Mouse (Mus musculus) testis, postnatal 14 days (tissue): ENCODE measurements at regions not wholly inside any gene's neighbourhood (a gene's known extent, or its start where the extent isn't known, plus 50 kb on each side); places are given as distances from the start of the nearest gene placed in this dataset.

Experiments
- DNase-seq: peaks from one replicate; pipeline ENCODE4 v3.0.0; 2021; ENCODE audit warnings: low spot score

DNA sequence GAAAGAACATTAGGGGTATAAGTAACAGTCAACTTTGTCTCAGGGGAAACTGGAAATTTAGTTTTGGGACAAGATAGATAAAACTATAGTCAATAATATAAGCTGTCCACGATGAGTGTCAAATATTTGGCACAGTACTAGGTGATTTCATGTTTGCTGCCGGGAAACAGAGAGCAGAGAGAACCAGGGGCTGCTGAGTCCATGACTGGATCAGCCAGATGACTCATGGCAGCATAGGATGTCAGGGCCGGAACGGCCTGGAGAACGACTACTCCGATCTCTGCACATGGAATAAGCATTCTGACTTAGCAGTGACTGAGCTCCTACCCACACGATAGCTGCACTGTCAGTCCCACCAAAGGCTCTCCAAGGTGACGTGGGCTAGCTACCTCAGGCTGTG lies 197.6 kb upstream of the Bmper start:
- DNase-seq: no peak

DNA sequence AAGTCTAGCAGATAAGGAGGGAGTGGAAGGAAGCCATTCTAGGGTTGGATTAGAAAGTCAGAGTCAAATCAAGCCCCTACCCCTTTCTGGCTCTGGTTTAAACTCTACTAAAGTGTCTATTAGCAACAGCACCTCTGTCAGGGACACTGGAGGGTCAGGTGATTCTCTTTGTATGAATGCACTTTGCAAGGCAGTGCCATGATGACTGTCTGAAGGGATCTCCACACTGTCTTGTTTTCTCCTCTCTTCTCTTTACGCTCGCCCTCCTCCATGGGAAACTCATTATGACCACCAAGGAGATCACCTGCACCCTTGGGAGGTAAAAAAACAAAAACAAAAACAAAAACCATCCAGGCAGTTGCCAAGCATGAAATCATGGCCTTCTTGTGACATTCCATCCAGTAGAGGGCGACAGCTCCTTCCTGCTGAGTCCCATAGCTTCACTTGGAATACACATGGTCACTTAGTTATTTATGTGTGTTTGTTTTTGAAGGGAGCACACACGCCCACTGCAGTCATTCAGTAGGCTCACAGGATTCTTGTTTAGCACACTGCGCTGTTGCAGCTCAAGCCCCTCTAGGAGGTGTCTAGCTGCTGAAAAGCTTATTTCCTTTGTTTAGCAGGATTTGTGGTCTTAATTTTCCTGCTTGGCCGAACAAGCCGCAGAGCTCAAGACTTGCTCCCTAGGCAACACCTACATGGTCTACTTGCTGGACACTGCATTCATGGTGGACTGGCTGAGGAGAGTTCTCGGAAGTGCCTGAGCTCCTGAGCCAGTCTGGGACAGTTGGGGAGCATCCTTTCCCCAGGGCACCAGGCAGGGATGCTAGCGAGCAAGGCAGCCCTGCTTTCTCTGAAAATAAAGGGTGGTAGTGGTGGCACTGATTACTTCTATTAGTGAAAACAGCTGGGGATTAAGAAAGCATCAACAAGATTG lies 195.2 kb upstream of the Bmper start:
- no peak for DNase-seq

DNA sequence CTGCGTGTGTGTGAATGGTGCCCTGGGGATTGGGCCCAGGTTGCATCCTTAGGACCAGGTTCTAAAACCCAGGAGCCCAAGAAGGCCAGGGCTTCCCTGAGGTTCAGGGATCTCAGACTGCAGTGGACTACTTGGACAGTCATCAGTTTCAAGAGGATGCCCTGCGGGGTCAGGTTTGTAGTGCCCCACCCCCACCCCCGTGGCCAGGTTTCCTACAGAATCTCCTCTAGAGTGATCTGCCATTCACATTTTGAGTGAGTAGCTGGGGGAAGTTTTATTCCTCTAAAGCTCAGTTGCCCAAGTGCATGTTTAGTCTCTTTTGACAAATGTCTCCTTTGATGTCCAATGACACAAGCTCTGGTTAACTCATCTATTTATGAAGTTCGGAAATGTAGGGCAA lies 193.5 kb upstream of the Bmper start:
- DNase-seq: no peak

DNA sequence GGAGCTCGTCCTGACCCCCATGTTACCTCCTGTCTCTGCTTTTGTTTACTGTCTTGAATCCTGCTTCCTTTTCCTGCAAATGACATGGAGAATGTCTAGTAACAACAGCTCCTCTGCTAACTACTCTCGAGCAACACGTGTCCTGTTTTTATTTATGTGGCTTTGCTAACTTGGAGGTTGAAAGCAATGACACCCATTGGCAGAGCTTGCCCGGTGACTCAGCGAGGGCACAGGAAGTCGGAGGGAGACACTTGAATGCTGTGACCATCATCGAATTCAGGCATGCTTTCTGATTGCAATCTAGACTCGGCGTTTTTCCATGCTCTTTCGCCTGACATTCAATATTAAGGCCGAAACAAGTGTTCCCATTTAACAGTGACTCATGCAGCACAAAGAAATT lies 192.7 kb upstream of the Bmper start:
- DNase-seq: no peak

DNA sequence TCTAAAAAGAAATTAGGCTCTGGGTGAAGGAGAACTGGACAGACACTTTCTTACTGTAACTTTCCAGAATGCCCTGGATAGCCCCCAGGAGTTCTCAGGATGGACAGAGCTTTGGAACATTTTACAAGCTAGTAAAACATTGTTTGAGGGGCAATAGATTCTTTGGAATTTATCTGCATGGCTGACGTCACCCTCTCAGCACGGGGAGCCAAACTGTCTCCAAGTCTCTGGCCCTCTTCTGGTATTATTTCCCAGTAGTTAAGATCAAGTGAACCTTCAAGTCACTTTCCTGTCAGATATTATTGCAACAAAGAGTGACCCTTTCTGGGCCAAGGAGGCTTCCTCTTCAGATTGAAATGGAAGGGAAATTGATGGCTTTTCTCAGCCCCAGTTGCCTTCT lies 192.3 kb upstream of the Bmper start:
- DNase-seq: no peak

DNA sequence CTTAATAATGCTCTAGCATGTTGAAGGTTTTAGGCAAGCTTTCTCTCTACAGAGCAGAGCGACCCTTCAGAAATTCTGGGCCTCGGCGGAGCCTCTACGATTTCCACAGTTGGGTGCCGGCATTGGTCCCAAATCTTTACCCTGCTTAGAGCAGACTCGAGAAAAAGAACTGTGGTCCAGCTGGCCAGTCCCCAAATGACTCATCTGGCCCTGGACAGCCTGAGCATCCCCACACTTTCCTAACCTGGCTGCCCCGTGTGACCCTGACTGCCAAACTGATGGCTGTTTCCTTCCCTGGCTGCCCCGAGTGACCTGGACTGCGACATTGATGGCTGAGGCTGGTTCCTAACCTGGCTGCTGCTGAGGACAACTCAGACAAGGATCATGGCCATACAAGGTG lies 191.0 kb upstream of the Bmper start:
- no peak for DNase-seq

DNA sequence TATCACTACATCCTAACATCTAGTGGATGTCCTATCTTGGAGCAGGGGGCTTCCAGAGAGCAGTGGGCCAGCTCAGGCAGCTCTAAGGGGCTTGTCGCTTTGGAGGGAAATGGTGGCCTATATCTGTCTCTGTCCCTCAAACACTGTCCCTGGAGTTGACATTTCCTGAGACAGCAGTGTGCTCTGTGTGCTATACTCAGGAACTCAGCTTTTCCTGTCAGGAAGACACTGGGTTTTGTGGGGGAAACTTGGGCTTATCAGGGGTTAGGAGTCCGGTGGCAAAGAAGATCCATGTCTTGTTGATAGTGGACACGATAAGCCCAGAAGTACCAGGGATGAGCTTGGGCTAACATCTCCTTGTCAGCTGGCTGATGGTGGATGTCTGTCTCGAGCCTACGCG lies 187.6 kb upstream of the Bmper start:
- no peak for DNase-seq

DNA sequence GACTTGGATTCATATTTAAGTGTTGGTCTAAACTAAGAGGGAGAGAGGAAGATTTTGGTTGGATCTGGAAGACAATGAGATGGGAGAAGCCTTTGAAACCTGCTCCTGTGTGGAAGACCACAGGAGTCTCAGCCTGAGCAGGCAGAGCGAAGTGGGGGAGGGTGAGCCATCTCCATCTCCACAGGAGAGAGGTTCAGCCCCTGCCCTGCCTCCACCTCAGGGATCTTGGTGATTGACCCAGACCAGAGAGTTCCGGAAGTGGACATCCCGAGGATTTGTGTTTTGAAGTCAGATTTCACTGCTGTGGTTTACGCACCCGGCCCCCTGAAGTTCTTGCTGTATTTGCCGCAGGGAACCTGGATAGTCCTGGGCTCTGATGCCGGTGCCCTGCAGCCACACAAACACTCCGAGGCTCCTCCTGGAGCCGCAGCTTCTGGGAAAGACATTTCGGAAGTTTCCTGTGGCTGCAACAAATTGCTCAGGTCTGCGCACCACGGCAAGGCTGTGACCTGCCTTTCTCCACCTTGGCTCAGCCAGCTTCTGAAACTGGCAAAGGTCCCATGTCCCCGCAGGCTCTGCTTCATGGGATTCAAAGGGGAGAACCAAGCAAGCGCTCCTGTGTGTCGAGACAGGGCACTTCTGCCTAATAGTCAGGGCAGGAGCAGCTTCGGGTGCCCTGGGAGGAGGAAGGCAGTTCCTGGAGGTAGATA lies 186.8 kb upstream of the Bmper start:
- DNase-seq: no peak

DNA sequence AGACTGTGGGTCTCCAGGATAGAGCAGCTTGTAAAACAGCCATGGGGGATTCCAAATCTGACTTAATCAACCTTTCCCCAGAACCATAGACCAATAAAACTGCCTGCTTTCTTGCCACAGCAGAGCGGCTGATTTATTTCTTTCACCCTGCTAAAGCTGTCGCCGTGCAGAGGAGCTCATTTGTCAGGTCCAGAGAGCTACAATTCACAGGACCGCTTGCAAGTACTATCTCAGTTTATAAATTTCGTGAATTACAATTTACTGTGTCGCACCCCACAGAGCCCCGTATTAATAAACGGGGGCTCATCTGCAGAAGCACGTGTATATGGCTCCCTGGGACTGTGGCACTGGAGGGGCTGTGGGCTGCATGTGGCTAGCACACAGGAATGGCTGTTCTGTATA lies 185.4 kb upstream of the Bmper start:
- DNase-seq: no peak

DNA sequence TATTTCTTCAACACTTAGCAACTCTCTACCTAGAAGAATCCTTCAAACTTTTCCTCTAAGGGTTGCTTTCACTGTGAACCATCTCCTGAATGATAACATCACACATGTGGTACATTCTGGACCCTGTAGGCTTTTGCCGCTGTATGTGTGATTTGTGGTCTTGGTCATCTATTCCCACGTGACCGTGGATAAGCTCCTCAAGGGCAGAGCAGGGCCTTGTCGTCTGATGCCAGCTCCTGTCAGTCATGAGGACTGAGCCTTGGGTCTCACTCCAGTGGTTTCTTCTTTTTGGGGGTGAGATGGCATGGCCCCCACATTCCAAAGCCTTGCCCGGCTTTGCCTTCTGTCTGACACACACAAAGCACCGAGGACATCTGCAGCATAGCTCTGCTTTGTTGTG lies 183.3 kb upstream of the Bmper start:
- DNase-seq: no peak

DNA sequence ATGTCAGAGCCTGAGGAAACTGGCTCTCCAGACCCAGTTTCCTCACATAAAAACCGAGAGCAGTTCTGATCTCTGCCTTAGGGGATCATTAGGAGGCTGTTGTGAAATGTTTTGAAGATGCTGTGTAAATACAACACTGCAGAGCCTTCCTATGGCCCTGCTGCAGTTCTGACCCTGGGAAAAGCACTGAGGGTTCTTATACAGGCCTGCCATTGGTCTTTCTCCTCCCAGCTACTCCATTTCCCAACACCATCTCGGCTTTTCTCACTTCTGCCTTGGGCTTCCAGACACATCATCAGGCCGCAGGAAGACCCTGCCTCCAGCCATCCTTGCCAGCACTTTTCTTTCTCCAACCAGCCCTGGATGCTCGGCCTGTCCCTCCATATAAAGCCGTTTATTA lies 181.9 kb upstream of the Bmper start:
- DNase-seq: no peak

DNA sequence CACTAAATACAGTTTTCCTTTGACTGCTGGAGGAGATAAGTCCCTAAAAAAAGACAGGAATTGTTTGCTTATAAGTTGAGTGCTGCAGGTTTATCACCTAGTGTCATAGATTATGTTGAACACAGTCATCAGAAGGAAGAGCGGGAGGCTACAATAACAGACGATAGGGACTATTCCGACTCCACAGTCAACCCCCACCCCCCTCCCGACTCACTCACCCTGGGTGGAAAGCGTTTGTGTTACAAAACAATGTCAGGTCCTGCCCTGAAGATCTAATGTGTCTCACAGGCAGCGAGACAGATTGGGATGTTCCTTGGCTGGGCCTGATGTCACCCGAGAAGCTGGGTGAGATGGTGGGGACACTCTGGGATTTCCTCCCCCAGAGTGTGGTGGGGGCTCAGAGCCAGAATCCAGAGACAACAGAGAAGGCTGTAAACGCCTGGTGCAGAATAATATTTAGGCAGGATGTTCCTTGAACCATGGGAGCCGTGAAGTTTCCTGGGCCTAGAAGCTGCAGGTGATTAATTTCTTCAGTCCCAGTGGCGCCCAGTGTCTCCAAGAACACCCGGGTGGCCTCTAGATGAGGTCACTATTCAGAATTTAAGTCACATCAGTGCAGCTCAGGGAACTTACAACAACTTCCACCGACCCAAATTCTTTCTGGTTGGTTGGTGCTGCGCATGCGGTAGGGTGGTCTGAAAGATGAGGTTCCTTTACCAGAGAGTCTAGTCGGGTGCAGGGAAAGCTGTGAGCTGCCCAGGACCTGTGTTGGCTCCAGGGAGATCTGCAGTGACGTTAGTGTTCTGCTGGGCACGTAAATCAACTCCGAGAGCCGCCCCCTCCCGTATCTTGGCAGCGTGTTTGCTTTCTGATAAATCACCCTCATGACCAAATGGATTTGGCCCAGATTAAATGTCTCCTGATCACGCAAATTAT lies 181.1 kb upstream of the Bmper start:
- no peak for DNase-seq

DNA sequence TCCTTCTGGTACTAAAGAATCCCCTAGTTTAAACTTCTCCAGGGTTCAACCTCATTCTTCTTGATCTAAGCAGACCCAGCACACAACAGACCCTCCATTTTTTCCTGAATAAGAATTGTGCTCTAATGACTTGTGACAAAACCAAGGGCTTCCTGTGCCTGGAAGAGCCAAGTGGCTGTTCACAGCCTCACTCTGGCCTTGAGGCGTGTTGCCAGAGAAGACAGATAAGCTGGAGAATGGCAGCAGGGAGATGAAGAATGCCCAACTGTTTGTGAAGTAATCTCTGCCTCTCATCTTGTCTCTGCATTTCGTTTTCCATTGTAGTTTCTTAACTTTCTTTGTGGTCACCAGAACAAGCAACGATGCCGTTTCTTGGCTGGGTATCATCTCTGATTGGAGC lies 179.9 kb upstream of the Bmper start:
- DNase-seq: no peak

DNA sequence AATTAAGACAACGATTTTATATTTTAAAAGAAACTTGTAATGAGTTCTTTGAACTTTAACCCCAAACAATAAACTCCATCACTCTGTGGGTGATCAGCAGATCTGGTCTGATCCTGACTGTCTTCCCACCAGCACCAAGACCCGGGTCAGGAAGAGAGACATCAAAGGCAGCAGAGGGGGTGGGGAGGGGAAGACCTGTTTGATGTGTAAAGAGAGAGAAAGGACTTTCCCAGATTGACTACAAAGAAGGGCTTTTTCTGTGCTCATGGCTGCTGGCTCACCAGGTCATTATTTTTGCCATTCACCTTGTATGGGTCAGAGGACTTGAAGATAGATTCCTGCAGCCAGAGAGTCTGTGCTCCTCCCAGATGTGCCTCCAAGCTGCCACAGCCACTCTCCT lies 177.4 kb upstream of the Bmper start:
- no peak for DNase-seq

DNA sequence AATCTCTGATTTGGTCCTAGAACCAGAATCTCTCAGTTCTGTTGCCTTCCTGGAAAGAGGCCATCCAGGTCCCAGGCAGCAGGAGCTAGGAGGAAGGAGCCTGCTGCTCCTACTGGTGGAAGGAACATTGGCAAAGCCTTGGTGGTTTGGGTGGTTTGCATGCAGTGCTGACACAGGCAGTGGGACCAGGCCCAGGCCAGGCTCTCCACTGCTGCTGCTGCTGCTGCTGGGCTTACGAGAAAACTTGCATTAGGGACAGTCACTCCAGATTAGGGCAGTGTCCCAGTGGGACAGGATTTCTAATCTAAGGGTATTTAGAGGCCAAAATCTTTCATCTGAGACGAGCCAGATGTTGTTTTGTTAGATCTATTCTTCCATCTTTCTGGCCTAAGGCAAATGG lies 172.1 kb upstream of the Bmper start:
- no peak for DNase-seq

DNA sequence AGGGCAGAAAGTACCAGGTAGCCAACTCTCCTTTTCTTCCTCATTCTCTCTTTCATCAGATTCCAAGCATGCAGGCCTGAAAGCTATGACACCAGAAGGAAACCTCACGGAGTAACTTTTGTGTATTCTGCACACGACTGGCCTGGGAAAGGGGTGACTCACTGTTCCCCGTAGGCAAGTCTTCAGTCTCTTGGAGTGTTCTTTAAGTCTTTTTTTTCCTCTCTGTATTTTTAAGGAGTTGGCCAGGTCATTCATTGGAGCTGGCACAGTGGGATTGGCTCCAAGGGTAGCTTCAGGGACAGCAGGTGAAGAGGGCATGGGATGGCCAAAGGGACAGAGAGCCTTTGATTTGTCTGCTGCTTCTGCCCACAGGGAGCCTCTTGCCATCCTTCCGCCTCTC lies 163.3 kb upstream of the Bmper start:
- DNase-seq: no peak

DNA sequence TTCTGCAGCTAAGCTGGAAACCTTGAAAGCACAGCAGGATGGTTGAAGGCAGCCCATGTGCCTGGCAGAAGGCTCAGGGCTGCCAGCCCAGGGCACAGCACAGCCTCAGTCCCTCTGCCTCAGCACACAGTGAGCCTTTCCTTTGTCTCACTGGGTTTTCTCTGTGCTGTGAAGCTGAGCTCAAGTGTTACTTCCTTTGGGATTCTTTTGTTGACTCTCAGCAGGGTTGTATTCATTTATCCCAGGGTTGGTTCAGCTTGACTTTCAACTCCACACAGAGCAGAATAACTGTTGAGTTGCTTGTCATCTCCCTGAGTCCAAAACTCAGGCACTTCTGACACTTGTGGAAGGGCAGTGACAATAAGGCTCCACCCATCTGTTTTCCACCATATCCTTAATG lies 162.3 kb upstream of the Bmper start:
- DNase-seq: no peak

DNA sequence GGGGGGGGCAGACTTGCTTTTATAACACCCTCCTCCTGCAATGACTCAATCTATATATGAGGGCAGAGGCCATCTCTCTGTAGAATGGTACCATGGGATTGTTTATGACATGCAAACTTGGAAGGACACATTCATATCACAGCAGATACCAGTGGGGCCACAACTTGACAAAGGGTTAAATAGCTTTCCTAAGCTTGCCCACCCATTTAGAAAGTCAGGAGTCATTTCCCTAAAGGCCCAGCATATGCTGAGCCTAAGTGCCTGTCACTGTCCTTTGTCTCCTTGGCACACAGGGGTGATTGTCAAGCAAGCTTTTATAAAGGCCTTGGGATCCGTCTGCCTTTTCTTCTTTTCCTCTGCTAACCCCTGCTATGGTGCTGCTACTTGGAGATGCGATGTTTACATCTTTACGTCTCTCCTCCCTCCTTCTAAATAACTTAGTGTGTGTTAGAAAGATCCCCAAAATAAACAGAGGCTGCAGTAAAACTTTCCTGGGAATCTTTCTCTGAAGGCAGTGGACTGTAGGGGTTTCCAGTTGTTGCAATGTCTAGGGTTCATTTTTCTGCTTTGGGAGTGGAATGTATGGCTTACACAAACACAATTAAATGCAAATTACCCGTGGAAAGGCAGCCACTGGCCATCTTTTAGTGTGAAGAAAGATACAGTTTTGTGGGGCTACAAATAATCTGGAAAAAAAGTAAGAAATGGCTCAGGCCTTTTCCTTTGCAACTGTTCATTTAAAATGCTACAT lies 161.5 kb upstream of the Bmper start:
- DNase-seq: no peak

DNA sequence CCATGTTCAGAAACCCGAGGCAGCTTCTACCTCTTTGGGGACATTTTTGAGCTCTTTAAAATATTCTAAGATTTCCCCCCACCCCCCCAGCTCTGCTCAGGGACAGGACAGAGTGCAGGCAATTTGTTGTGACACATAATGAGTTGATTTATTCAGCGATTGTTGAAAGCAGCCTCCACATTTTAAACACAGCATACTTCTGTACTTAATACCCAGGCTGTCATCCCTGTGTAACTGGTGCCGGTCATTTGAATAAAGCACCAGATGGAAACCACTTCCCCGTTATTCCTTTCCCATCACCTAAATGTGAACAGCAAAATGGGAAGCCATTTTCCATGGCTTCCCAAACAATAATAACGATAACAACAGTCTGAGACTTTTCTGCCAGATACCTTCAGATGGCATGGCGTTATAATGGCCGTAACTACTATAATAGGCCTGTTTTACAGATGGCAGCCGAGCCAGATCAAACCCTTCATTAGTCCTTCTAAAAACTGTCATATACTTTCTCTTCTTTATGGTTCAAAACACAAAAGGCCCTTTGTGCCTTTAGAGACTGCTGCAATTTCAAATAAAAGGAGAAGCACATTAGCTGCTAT lies 160.7 kb upstream of the Bmper start:
- no peak for DNase-seq

DNA sequence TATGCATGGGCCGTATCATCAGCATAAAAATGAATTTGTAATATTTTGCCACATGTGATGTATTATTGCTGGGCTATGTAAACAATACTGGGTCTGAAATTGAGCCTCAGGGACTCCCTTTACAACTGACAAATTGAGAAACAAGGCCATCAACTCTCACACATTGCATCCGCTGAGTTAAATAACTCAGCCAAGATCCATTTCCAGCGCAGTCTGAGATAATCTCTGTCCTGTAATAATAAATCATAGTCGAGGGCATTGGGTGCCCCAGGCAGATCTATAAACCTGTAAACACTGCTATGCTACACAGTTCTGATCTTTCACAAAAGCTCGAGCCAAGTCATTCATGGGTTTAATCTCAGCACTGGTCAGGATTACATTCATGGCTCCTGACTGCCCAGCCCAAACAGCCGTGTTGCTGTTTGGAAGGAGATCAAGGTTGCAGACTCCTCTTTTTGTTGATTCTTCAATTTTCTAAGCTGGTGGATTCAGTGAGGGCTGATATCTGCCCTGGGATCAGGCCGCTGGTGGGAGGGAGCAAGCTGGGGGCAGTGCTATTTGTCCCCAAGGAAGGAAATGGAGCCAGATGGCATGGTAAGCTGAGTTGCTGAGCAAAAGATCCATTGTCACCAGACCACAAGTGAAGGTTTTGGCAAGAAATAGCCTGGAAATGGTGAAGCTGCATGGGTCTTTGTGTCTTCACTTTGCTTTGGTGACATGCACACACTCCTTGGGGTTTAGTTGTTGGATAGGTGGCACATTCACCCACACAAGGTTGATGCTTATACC lies 160.0 kb upstream of the Bmper start:
- DNase-seq: no peak

DNA sequence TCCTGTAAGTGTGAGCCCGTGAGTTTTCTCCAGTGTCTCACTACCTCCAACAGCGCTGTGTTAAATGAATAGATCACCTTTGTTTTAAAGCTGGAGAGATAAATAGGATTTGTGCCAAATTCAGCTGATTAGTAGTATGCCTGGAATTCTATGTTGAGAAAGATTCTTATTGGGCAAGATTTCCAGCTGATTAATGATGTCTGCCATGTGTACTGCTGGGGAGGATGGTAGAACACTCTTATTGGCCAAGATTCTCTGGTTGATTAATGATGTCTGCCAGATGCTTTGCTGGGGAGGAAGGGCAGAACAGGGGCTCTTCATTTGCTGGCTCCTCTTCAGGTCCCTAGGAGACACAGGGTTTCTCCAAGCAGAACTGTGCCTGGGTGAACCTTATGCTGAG lies 158.9 kb upstream of the Bmper start:
- DNase-seq: no peak
